Mouse (Mus musculus) small intestine, adult 2 months (tissue): ENCODE data around the gene Adamtsl5.
A peak's percentile ranks its signal among the peaks of the same experiment; 100 is the strongest.

Source experiments
- CTCF ChIP-seq: fragments of 200-500 bp; IDR thresholded peaks from 2 replicates; pipeline ENCODE4 v1.5.1; 2012; ENCODE audit warnings: low read depth, mild to moderate bottlenecking, control low read depth, inconsistent platforms, low read length, moderate library complexity, mixed read lengths; ENCODE audit not compliant: insufficient replicate concordance, insufficient read length; ENCODE audit errors: extremely low read depth
- POLR2A ChIP-seq: fragments of 200-500 bp; IDR thresholded peaks from 2 replicates; pipeline ENCODE4 v1.6.1; 2012; ENCODE audit warnings: low read depth, mild to moderate bottlenecking, control low read depth, inconsistent platforms, low read length, moderate library complexity

DNA sequence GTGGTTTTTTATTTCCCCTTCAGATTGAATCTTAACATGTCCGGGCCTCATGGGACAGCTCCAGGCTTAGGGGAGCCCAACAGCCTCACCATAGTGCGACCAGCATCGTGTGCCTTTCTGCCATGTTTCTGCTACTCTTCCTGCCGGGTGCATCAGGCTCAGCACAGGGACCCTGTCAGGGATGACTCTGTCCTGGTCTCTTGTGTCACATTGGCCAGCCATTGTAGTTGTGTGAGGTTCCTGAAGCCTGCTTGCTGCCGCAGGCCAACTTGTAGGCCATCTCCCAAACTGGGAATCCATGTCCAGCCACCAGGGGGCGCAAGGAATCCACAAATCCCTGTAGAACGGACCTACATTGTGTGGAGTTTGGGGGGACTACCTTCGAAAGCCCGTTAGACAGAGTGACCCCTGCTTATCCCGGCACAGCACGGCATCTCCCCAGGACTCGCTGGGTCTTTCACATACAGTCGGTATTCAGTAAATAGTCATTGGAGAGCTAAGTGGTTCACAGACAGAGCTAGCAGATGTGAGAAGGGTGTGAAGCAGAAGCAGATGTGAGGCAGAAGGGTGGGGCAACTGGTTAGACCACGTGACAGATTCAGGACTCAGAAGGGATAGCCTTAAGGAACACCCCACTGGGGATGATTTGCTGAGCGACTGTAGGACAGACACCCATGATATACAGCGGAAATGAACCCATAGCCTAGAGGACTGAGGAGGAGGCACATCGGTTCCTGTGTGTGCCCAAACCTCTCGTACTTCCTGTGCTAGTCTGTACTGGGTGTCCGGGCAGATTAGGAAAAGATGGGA, 8.1 kb downstream of the Adamtsl5 start:
- TF ChIP-seq CTCF, result peak; percentile 98
- no peak for TF ChIP-seq POLR2A
